Mouse (Mus musculus) lung, adult 2 months (tissue): ENCODE data around the gene Olfr520.

Source experiments
- CTCF ChIP-seq: fragments of 200-500 bp; IDR thresholded peaks from 2 replicates; pipeline ENCODE4 v1.5.1; 2011; ENCODE audit warnings: mild to moderate bottlenecking, low read length, control low read depth; ENCODE audit not compliant: insufficient read depth
- POLR2A ChIP-seq: fragments of 200-500 bp; IDR thresholded peaks from 2 replicates; pipeline ENCODE4 v1.6.1; 2011; ENCODE audit warnings: low read depth, mild to moderate bottlenecking, control low read depth, low read length, borderline replicate concordance; ENCODE audit errors: extremely low read depth

GRCm38 (mm10) chr7:99739276-99739675 is 9.2 kb downstream of the Olfr520 start:
- TF ChIP-seq CTCF (no peak), POLR2A (no peak)
